In the genomic region with DNA sequence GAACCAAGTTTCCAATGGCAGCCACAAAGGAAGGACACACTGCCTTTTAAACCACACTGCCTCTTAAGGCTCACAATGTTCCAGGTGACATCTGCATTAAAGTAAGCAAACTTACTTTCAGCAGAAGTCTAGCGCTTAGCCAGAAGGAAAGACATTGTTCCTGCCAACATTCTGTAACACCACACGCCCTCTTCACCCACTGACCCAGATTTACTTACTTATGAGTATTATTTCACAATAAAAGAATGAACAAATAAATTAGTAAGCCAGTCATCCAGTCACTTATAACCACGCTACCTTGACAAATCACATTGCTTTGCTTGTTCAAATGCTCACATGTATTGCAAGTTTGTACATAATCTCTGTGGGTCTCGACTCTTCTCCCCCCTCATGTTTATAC, we compare ENCODE assay signal across 27 mouse cellular contexts.
DNase-seq lines count a peak whose midpoint lies in the region; TF ChIP-seq lines count a peak whose summit lies in the region.
"Had no signal": no experiment of that assay in that cellular context is flagged by ENCODE, and none has a peak within 500 bp of the region (broad histone marks: within the 10 kb centered on the region; RNA-seq: fewer than 3 reads in every experiment).

No protein-coding gene starts in this region.

- no peak for TF ChIP-seq CTCF in lung, adult 2 months (IDR thresholded peaks at IDR 0.05; ENCODE audit: insufficient read depth, low read length)

- intact Hi-C loops in heart, postnatal 25 days (cut with DNase I), result no loop called here

- peak; percentile 4 to 29 for DNase-seq in lung, adult 18-20 months
- DNase-seq in lung, adult 2 months, result no peak
- peak; percentile 37 for DNase-seq in adipocyte (ENCODE audit: low spot score)
- DNase-seq in gonadal fat pad, adult 2 months (ENCODE audit: low read depth), result peak; percentile 20
- peak; percentile 74 for DNase-seq in lung, postnatal 36 days
- no peak for DNase-seq in heart, postnatal 25 days (ENCODE audit: low spot score)
- no peak for DNase-seq in c-Kit-positive CD71-positive TER-119-positive erythroid progenitor cells, embryonic 14.5 days (ENCODE audit: low spot score)
- DNase-seq: adrenal gland, adult 2 months; adrenal gland, postnatal 14 days; B cell, adult 2 months; cerebellum, adult 11-12 months; cerebellum, adult 8-10 months; cerebellum, postnatal 10 days; cerebellum, postnatal 36 days; embryo, embryonic 11 days; forebrain, postnatal 0 days; gastrocnemius, adult 2 months; gastrocnemius, postnatal 14 days; heart, adult 18-20 months; heart, postnatal 14 days had no signal

- H3K4me3 ChIP-seq in lung, adult 2 months (replicated peaks; ENCODE audit: extremely low read depth, low read depth, low read length), result no peak overlapping the region
- H3K4me3 ChIP-seq: embryonic facial prominence, embryonic 10.5 days; embryonic facial prominence, embryonic 13.5 days; erythroblast, embryonic 14.5 days; forebrain, embryonic 10.5 days; gastrocnemius, adult 2 months; heart, embryonic 13.5 days; hindbrain, embryonic 12.5 days; hindbrain, embryonic 15.5 days had no signal

- TF ChIP-seq POLR2A in lung, adult 2 months (IDR thresholded peaks at IDR 0.05; ENCODE audit: borderline replicate concordance, extremely low read depth, low read depth, low read length), result no peak

- H3K4me1 ChIP-seq in lung, adult 2 months (ENCODE audit: control insufficient read depth, insufficient read depth, low read length), result peaks cover 2% of the 10 kb centered on the region; the same call in 1 of the 2 replicates
- H3K4me1 ChIP-seq: embryonic facial prominence, embryonic 13.5 days; heart, embryonic 13.5 days had no signal

- 43% methylated on average over 4 of the region's 4 CpGs for WGBS in lung, adult 2 months

Comparison
In these comparisons a context has a peak if more than half of its experiments do, and no peak if none do; other contexts are left out.
1. DNase-seq: peak in lung, adult 18-20 months (2 of 2), adipocyte (single experiment), gonadal fat pad, adult 2 months (single experiment) and lung, postnatal 36 days (single experiment); none in lung, adult 2 months (single experiment), heart, postnatal 25 days (single experiment) and c-Kit-positive CD71-positive TER-119-positive erythroid progenitor cells, embryonic 14.5 days (single experiment).